Mouse (Mus musculus) neural tube, embryonic 13.5 days (tissue): ENCODE measurements around the gene Ankle2. TPM values are rescaled to one million over a fixed set of nuclear protein-coding genes. Genes with fewer than 3 reads are reported as not detected.

Experiments used
- ATAC-seq: fragments of 200-750 bp; cut with Nextera tagmentation; 2 replicates; pipeline ENCODE4 v1.8.0; 2017; ENCODE audit warnings: low read depth, mild to moderate bottlenecking, moderate TSS enrichment, moderate library complexity
- H3K27ac ChIP-seq: fragments of 300-500 bp; sonication (generic); replicated peaks from 2 replicates; pipeline ENCODE4 v1.5.1; 2015; ENCODE audit warnings: moderate library complexity, mild to moderate bottlenecking, inconsistent platforms
- H3K27me3 ChIP-seq: fragments of 300-500 bp; sonication (generic); 2 replicates; pipeline ENCODE4 v1.6.1; 2015; ENCODE audit warnings: mild to moderate bottlenecking, inconsistent platforms
- H3K36me3 ChIP-seq: fragments of 300-500 bp; sonication (generic); 2 replicates; pipeline ENCODE4 v1.6.1; 2015; ENCODE audit warnings: mild to moderate bottlenecking, inconsistent platforms
- H3K4me1 ChIP-seq: fragments of 300-500 bp; sonication (generic); replicated peaks from 2 replicates; pipeline ENCODE4 v1.6.1; 2015; ENCODE audit warnings: inconsistent platforms
- H3K4me2 ChIP-seq: fragments of 300-500 bp; sonication (generic); 2 replicates; pipeline ENCODE4 v1.6.1; 2015; ENCODE audit warnings: inconsistent platforms, mild to moderate bottlenecking, moderate library complexity
- H3K4me3 ChIP-seq: fragments of 300-500 bp; sonication (generic); 2 replicates; pipeline ENCODE4 v1.5.1; 2015; ENCODE audit warnings: mild to moderate bottlenecking, inconsistent platforms
- H3K9ac ChIP-seq: fragments of 300-500 bp; sonication (generic); 2 replicates; pipeline ENCODE4 v1.6.1; 2015; ENCODE audit warnings: moderate library complexity, mild to moderate bottlenecking, inconsistent platforms
- H3K9me3 ChIP-seq: fragments of 300-500 bp; sonication (generic); 2 replicates; pipeline ENCODE4 v1.6.1; 2016; ENCODE audit warnings: inconsistent platforms
- WGBS: fragments of 180-500 bp; shearing (Covaris S2); methylation state at CpG from one replicate; pipeline ENCODE4 v1.1.7; 2015; 5-methylcytosine and 5-hydroxymethylcytosine counted together
- polyA plus RNA-seq: library from polyadenylated mRNA; unstranded; fragments of >200 nt; fragmentation: Nextera tagmentation; extraction: Ambion mirVana; gene quantifications from 2 replicates; pipeline ENCODE4 v1.2.1, GENCODE M21; 2015

Ankle2 gene
- polyA plus RNA-seq, result 23.8 and 24.3 TPM in 2 replicates

DNA sequence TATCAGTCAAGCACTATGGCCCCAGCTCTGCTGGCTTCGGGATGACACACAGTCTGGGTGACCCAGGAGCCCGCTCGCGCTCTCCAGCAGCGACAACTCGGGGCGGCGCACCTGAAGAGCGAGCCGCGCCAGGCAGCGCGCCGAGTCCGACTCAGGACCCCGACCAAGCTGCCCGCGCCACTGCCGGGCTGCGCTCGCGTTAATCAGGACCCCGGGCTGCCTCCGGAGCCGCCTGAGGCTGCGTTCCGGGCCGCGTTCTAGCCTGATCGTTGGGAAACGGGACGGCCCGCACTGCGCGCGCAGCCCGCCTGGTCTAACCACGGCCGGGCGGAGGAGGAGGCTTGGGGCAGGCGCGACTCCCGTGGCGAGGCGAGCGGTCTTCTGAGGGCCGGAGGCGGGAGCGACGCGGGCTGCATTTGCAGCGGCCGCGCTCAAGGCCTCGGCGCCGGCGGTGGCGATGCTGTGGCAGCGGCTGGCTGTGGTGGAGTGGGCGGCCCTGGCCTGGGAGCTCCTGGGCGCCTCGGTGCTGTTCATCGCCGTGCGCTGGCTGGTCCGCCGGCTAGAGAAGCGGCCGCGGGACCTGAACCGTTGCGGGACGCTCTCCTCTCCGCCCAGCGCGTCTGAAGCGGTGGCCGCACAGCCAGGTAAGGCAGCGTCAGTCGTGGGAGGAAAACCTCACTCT, at the start of gene Ankle2:
Gene Ankle2 (plus strand): TSS at position 225 of the 682 bp plus-strand sequence.
- peak; percentile 98 for ATAC-seq
- Histone ChIP-seq H3K4me2 (peak within 1 kb of the TSS; percentile 73), H3K27ac (peak within 1 kb of the TSS; percentile 94), H3K9ac (peak within 1 kb of the TSS; percentile 93), H3K4me1 (peaks cover 24% of the 10 kb centered on the region), H3K36me3 (peaks cover 32% of the 10 kb centered on the region), H3K9me3 (no peaks in the 10 kb centered on the region), H3K27me3 (no peaks in the 10 kb centered on the region), H3K4me3 (peak within 1 kb of the TSS; percentile 70)
- under 1% methylated on average over 77 of the region's 81 CpGs for WGBS

DNA sequence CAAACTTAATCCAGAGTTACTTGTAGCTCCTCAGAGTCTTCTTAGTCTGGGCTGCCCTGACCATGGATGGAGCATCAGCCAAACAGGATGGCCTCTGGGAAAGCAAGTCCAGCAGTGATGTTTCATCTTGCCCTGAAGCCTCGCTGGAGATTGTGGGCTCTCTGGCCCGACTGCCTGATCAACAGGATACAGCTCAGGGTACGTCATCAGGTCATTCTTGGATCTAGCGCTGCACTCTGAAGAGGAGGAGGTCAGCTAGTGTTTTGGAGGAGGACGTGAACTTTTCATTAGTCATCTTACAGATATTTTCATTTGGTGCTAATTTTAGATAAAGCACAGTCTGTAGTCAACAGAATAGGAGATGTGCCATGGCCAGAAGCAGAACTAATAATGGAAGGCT, 49.1 kb upstream of the Ankle2 start:
- no peak overlapping the region for H3K9ac ChIP-seq
- H3K4me3 ChIP-seq, result no peak overlapping the region
- ATAC-seq, result no peak
- peaks cover 10% of the 10 kb centered on the region for H3K4me1 ChIP-seq
- H3K36me3 ChIP-seq, result peaks cover 47% of the 10 kb centered on the region
- H3K27me3 ChIP-seq, result no peaks in the 10 kb centered on the region
- no peak overlapping the region for H3K4me2 ChIP-seq
- 95% methylated on average over 5 of the region's 5 CpGs for WGBS
- H3K9me3 ChIP-seq, result no peaks in the 10 kb centered on the region
- no peak overlapping the region for H3K27ac ChIP-seq

DNA sequence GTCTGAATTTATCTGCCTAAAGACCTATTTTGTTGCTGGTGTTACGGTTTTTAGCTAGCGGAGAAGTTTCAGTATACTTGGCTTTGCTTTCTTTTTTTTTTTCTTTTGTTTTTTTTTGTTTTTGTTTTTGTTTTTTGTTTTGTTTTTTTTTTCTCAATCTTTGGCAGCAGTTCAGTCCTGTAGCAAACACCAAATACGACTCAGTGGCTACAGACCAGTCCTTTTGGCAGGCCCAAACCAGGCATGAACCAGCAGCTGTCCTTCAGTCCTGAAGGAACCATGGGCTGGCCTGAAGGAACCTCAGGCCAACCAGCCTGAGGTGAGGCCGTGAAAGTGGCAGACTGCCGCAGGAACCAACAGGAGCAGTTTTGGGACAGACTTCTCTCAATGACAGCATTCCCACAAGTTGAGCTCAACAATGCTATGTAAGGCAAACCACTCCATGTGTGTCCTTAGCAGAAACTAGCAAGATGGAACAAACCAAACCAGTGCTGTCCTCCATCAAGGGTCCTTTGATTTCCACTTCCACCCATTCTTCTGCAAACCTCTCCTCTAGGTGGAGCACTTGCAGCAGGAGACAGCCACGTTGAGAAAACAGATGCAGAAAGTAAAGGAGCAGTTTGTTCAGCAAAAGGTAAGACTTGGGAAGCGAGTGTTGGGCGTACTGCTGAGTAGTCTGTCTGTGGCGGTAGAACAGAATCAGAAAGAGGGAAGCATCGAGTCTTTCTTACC, 27.5 kb upstream of the Ankle2 start:
- Histone ChIP-seq H3K27me3 (no peaks in the 10 kb centered on the region), H3K4me2 (no peak overlapping the region), H3K9me3 (no peaks in the 10 kb centered on the region), H3K4me3 (no peak overlapping the region), H3K4me1 (no peaks in the 10 kb centered on the region), H3K36me3 (peaks cover 86% of the 10 kb centered on the region), H3K9ac (no peak overlapping the region), H3K27ac (no peak overlapping the region)
- ATAC-seq, result no peak
- WGBS, result 88% methylated on average over 10 of the region's 10 CpGs

DNA sequence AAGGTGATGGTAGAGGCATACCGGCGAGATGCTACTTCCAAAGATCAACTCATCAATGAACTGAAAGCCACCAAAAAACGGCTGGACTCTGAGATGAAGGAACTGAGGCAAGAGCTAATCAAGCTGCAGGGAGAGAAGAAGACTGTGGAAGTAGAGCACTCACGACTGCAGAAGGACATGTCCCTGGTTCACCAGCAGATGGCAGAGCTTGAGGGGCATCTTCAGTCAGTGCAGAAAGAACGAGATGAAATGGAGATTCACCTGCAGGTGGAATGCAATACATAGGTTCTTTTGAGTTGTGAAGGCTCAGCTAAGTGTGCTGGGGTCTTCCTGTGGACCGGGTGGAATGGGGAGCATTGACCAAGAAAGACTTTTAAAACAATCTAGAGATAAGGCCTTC, 26.0 kb upstream of the Ankle2 start:
- H3K4me3 ChIP-seq, result no peak overlapping the region
- H3K36me3 ChIP-seq, result peaks cover 96% of the 10 kb centered on the region
- H3K4me2 ChIP-seq, result no peak overlapping the region
- ATAC-seq, result no peak
- H3K27ac ChIP-seq, result no peak overlapping the region
- H3K27me3 ChIP-seq, result no peaks in the 10 kb centered on the region
- H3K9ac ChIP-seq, result no peak overlapping the region
- WGBS, result 84% methylated on average over 6 of the region's 6 CpGs
- no peaks in the 10 kb centered on the region for H3K9me3 ChIP-seq
- H3K4me1 ChIP-seq, result no peaks in the 10 kb centered on the region

DNA sequence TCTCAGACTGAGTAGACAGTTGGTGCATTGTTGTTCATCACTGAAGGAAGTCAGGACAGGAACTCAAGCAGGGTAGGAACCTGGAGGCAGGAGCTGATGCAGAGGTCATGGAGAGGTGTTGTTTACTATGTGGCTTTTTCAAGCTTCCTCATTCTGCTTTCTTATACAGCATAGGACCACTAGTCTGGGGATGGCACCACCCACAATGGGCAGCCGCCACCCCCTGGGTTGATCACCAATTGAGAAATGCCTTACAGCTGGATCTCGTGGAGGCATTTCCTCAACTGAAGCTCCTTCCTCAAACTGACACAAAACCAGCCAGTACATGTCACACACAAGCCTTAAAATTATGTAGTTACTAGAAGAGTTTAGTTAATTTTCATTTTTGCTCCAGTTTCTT, 19.5 kb upstream of the Ankle2 start:
- Histone ChIP-seq H3K4me1 (no peaks in the 10 kb centered on the region), H3K4me2 (no peak overlapping the region), H3K9ac (no peak overlapping the region), H3K9me3 (no peaks in the 10 kb centered on the region), H3K36me3 (peaks cover 97% of the 10 kb centered on the region), H3K4me3 (no peak overlapping the region), H3K27me3 (no peaks in the 10 kb centered on the region), H3K27ac (no peak overlapping the region)
- ATAC-seq, result no peak
- WGBS, result 86% methylated on average over 2 of the region's 2 CpGs

DNA sequence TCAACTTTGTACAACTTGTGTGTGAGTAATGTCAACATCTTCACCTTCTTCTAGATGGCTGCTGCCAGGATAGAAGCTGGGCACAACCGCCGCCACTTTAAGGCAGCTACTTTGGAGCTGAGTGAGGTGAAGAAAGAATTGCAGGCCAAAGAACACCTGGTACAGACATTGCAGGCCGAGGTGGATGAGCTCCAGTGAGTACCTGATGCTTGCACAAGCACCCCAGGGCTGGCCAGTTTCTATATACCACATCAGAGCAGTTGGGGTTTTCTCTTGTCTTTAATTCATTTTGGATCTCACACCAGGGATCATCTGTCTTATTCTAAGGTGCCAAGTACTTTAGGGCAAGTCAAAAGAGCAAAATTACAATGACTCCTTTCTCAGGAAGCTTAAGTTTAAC, 14.0 kb upstream of the Ankle2 start:
- Histone ChIP-seq H3K9me3 (no peaks in the 10 kb centered on the region), H3K27ac (no peak overlapping the region), H3K36me3 (peaks cover 97% of the 10 kb centered on the region), H3K4me2 (no peak overlapping the region), H3K27me3 (no peaks in the 10 kb centered on the region), H3K4me1 (no peaks in the 10 kb centered on the region), H3K4me3 (no peak overlapping the region), H3K9ac (no peak overlapping the region)
- no peak for ATAC-seq
- 94% methylated on average over 3 of the region's 3 CpGs for WGBS

DNA sequence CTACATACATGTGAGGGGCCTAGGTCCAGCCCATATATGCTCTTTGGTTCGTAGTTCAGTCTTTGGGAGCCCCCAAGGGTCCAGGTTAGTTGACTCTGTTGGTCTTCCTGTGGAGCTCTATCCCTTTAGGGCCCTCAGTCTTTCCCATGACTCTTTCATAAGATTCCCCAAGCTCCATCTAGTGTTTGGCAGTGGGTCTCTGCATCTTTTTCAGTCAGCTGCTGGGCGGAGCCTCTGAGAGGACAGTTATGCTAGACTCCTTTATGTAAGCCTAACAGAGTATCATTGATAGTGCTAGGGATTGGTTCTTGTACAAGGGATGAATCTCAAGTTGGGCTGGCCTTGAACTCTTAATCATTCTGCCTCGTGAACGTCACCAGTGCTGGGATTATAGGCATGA, 10.5 kb upstream of the Ankle2 start:
- no peaks in the 10 kb centered on the region for H3K9me3 ChIP-seq
- H3K4me3 ChIP-seq, result no peak overlapping the region
- no peaks in the 10 kb centered on the region for H3K27me3 ChIP-seq
- 97% methylated on average over 4 of the region's 4 CpGs for WGBS
- H3K27ac ChIP-seq, result no peak overlapping the region
- no peaks in the 10 kb centered on the region for H3K4me1 ChIP-seq
- H3K9ac ChIP-seq, result no peak overlapping the region
- ATAC-seq, result no peak
- no peak overlapping the region for H3K4me2 ChIP-seq
- peaks cover 92% of the 10 kb centered on the region for H3K36me3 ChIP-seq

DNA sequence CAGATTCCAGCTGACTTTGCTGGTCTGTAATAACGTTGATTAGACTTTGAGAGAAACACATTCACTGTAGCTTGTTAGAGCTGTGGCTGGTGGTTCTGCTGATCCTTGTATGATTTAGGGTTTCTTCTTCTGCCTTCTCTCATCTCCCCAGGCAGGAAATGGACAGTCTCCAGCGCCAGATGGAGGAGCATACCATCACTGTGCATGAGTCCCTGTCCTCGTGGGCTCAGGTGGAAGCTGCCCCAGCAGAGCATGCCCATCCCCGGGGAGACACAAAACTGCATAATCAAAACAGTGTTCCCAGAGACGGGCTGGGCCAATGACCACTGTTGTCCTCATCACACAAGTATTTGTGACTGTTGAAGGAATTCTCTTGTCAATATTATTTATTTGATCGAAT, 8.0 kb upstream of the Ankle2 start:
- no peaks in the 10 kb centered on the region for H3K27me3 ChIP-seq
- H3K9ac ChIP-seq, result no peak overlapping the region
- no peaks in the 10 kb centered on the region for H3K4me1 ChIP-seq
- 79% methylated on average over 6 of the region's 6 CpGs for WGBS
- H3K27ac ChIP-seq, result no peak overlapping the region
- no peak overlapping the region for H3K4me3 ChIP-seq
- no peaks in the 10 kb centered on the region for H3K9me3 ChIP-seq
- peaks cover 88% of the 10 kb centered on the region for H3K36me3 ChIP-seq
- no peak overlapping the region for H3K4me2 ChIP-seq
- no peak for ATAC-seq

DNA sequence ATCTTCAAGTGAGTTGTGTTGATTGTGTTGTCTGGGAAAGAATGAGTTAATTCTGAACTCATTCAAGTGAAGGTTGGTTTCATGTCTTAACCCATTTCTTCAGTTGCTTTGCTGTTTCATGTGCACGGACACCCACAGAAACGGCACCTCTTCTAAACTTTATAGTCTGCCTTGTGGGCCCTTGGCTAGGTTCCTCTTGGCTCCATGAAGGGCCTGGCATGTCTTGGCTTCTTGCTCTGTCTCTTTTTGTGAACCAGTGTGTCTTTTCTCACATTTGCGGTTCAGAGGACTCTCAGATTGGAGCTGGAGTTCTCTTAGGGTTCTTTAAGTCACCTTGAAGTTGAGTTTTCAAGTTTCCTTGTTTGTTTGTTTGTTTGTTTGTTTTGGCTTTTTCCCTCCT, 5.7 kb upstream of the Ankle2 start:
- WGBS, result 91% methylated on average over 3 of the region's 3 CpGs
- Histone ChIP-seq H3K9ac (no peak overlapping the region), H3K36me3 (peaks cover 67% of the 10 kb centered on the region), H3K4me3 (no peak overlapping the region), H3K4me1 (peaks cover 4% of the 10 kb centered on the region), H3K27ac (no peak overlapping the region), H3K9me3 (no peaks in the 10 kb centered on the region), H3K4me2 (no peak overlapping the region), H3K27me3 (no peaks in the 10 kb centered on the region)
- no peak for ATAC-seq

DNA sequence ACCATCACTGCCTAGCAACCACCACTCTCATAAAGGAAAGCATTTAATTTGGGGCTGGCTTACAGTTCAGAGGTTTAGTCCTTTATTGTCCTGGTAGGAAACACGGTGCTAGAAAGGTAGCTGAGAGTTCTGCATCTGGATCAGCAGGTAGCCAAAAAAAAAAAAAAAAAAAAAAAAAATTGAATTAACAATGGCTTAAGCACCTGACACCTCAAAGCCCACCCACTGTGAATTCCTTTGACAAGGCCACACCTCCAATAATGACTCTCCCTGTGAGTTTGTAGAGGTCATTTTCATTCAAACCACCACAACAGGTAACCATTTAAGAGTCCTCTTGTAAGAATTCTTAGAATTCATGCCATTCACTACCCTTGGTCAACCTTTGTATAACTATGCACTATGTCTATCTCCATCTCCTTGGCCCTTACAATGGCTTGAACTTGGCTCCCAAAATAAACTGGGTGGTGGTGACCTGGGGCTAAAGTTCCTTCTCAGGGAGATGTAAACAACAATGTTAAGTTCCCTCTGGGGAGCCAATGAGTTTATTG, 3.4 kb upstream of the Ankle2 start:
- Histone ChIP-seq H3K4me3 (no peak overlapping the region), H3K9ac (no peak overlapping the region), H3K36me3 (peaks cover 43% of the 10 kb centered on the region), H3K27me3 (no peaks in the 10 kb centered on the region), H3K4me2 (no peak overlapping the region), H3K9me3 (no peaks in the 10 kb centered on the region), H3K4me1 (peaks cover 17% of the 10 kb centered on the region), H3K27ac (no peak overlapping the region)
- no peak for ATAC-seq
- 34% methylated on average over 1 of the region's 1 CpGs for WGBS

DNA sequence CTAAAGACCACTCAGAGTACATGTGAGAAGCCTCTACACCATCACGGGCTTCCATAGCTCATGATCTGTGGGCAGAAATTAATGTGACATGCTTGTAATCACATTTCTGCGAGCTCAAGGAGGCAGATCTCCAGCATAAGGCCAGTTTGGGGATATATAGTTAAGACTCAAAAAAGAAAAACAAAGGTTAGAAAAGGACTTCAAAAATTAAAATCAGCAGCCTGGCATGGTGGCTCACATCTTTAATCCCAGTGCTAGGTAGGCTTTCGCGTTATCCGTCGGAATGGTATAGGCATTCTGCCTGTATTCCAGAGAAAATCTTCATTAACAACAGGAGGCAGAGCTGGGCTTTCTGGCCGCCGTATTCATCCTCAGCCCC, 414 bp upstream of the Ankle2 start:
- H3K4me2 ChIP-seq, result peak overlapping the region; percentile 73
- H3K27ac ChIP-seq, result peak overlapping the region; percentile 94
- peaks cover 32% of the 10 kb centered on the region for H3K36me3 ChIP-seq
- H3K9ac ChIP-seq, result peak overlapping the region; percentile 93
- peaks cover 24% of the 10 kb centered on the region for H3K4me1 ChIP-seq
- no peaks in the 10 kb centered on the region for H3K27me3 ChIP-seq
- WGBS, result 8% methylated on average over 8 of the region's 8 CpGs
- H3K4me3 ChIP-seq, result peak overlapping the region; percentile 70
- H3K9me3 ChIP-seq, result no peaks in the 10 kb centered on the region
- peak; percentile 28; the same call in 1 of the 2 replicates for ATAC-seq

DNA sequence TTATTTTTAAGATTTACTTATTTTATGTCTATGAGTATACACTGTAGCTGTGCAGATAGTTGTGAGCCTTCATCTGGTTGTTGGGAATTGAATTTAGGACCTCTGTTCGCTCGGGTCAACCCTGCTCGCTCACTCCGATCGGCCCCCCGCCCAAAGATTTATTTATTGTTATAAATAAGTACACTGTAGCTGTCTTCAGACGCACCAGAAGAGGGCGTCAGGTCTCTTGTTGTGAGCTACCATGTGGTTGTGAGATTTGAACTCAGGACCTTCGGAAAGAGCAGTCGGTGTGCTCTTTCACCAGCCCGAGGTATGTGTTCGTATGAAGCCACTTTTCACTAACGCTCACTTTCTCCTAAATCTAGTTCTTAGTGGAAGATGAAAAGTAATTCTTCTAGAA, 834 bp downstream of the Ankle2 start:
- no peaks in the 10 kb centered on the region for H3K9me3 ChIP-seq
- H3K4me3 ChIP-seq, result peak overlapping the region; percentile 70
- H3K27ac ChIP-seq, result no peak overlapping the region
- WGBS, result 42% methylated on average over 13 of the region's 13 CpGs
- peak overlapping the region; percentile 73 for H3K4me2 ChIP-seq
- ATAC-seq, result no peak
- H3K36me3 ChIP-seq, result peaks cover 36% of the 10 kb centered on the region
- no peaks in the 10 kb centered on the region for H3K27me3 ChIP-seq
- H3K4me1 ChIP-seq, result peaks cover 24% of the 10 kb centered on the region
- peak overlapping the region; percentile 93 for H3K9ac ChIP-seq
